Mouse (Mus musculus) cerebellum, adult 9-10 months (tissue): ENCODE results near the gene Fam117a.

Experiments
- DNase-seq: peaks from one replicate; pipeline ENCODE4 v3.0.0; 2022

Fam117a gene

DNA sequence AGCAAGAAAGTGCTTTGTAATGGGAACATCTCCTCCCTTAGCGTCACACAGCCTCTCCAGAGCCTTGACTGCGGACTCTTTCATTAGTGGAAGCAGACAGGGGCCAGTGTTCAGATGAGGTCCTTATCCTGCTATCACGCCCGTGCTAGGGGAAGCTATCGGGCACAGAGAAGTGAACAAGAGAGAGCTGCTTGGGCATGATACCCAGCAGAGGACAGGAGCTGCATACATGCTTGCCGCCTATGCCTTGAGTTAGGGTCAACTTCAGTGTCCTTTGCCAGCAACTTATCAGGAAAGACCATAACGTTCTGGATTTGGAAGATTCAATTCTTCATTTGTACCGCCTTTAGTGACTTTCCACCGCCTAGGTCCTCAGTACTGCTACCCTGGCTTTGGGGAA is 3.0 kb upstream of the Fam117a start:
- no peak for DNase-seq

DNA sequence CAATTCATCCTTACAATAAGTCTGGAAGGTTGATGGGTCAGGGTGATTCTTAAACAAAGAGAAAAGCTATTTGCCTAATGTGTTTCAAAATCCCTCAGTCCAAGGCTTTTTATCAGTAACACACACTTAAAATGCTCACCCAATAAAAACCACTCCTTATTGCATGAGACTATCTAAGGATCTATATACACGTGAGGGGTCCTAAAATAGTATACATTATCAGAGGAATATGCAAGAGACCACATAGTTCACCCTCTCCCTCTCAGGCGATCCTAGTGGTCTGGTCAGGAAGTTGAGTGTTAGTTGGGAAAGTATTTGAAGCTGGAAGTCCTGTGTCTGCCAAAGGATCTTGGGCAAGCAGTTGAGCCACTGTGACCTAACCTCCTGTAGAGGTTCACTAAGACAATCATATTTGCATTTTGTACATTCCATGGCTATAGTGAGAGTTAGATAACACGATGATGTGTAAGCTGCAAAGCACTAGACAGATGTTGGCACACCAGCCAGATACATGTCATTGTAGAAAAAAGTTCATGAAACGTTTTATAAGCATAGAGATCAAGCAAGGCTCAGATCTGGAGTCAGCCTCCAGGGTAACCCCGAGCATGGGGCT is 2.3 kb upstream of the Fam117a start:
- DNase-seq: no peak

DNA sequence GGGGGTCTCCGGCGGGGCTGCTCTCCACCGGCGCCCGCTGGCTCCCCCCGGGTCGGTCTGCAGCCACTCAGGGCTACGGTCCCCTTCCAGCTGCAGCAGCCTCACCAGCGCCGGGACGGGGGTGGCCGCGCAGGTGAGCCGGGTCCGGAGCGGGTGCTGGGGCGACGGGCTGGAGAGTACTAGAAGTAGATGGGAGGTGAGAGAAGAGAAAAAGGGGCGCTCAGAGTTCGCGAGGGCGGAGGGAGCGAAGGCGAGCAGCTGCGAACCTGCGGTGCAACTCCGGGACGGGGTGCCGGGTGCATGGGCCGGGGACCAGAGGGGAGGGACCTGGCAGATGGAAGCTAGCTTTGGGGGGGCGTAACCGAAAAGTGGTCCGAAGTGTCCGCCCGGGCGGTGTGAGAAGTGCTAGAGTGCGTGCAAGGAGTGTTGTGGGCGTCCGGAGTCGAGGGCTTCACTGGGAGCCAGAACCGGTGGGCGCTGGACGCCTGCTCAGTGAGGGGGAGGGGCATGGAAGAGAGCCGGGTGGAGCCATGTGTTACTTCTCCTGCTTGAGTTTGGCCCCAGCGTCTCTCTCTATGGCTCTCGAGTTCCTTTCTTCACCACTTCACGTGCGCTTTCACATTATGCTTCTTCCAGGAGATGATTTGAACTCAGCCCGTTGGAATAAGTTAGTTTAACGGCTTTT is 453 bp downstream of the Fam117a start:
- DNase-seq: no peak

DNA sequence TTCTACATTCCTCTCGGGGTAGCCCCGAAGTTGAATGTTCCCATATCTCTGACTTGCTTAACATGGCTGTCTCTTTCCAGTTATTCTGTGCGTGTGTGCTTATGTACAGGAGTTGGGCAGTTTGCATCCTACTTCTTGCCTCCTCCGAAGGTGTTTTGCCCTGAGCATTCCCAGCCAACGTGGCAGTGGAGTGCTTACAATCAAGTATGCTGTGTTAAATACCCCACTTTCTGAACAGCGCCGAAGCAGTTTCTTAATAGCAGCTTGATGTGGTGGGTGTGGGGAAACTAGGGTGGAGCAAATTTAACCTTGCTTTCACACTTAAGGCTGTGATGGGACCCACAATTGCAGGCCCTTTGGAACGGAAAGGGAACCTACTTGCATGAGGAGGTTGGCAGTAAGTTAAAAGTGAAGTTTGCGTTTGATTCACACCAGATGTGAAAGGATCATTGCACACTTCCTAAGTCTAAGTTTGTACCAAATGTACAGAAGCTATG is 1.1 kb downstream of the Fam117a start:
- no peak for DNase-seq

DNA sequence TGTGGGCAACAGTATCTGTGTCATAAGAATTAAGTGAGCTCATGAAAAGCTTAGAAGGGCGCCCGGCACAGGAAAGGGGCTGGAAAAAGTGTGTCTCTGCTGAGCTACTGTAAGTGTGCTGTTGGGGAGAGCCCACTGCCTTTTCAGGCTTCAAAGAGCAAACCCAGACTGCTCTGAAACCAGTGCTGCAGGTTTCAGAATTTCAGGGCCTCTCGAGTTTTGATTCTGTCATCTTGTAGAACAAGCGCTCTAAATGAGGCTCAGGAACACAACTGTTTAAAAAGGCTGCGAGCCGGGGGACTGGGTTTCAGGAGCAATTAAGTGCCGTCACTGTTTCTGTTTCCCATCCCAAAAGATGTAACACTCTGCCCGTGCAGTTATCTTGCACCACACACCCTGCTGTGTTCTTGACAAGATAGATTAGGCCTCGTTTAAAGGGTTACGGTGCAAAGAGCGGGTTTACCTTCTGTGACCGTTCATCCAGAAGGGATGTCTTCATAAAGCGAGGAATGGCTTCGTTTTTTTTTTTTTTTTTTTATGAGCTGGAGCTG is 2.7 kb downstream of the Fam117a start:
- DNase-seq: no peak

DNA sequence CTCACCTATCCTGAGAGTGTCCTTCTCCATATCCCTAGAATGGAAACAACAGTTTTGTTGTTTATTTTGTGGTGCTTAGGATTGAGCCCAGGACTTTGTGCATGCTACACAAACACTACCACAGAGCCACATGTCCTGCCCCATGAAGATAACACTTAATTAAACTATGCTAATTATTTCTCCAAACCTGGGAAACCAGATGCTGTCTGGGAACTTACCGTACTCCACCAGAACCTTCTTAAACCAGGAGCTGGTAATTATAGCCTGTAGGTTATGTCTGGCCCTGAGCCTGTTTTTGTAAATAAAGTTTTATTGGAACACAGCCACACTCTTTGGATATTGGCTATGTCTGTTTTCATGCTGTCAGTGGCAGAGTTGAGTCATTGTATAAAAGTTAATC is 3.4 kb downstream of the Fam117a start:
- no peak for DNase-seq

DNA sequence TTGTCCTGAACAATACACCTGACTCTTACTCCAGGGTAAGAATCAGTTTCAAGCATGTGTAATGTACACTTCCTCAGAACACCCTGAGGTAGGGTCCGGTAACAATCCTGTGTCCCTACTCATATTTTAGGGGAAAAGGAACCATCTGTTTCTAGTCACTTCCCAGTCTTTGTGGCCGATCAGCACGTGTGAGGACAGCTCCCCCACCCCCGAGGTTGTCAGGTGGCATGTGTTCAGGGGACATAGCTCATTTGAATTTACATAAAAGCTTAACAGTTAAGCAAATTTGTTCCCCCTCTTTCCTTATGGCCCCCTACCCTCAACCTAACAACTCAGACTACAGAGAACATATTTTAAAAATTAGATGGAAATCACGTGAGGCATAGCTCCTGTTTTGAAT is 3.8 kb downstream of the Fam117a start:
- DNase-seq: no peak

DNA sequence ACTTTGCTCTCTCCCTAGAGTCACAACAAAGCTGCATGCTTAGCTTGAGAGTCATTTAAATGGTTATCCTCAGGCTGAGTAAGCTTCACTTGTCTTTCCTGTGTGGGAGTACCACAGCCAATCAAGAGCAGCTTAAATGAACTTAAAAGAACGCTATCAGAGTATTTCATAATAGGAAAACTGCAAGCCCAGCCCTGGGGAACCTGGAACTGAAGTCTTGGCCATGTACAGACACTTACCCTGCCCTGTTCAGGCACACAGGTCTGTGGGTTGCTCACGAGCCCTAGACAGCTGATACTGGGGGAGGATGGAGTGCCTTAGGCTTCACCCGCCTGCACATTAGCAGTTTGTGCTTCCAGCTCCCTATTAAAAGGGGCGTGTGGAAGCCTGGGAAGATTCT is 6.4 kb downstream of the Fam117a start:
- no peak for DNase-seq

DNA sequence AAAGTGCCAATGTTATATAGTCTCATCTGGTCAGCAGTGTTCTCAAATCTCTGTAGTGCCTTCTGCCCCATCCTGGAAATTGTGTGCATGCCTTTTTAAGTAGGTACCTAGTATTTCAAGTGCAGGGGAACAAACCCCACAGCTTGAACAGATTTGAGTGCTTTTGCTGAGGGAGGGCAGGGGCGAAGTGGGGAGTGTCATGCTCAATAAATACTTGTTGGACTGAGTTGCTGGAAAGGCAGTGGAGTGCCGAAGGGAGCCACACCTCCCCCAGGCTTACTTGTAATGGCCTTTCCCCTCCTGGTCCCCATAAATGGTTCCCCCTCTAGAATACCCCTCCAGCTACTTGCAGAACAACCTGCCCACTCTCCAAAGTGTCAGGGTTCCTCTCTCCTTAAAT is 7.4 kb downstream of the Fam117a start:
- DNase-seq: no peak

DNA sequence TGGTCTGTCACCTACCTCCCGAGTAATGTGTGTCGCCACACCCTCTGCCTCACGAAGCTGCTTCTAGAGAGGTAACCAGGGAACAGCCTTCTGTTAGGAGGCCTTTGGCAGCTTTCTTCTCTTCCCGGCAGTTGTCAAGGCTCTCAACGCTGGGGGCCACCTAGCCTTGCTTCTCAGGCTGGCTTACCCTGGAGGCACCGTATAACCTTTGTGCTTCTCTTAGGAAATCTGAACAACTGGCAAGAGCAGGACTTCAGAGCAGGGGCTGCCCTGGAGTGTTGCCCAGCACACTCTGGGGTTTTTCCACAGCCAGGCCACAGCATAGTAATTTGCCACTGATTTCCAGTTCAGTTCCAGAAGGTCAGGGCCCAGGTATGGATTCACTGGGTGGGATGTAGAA is 13.5 kb downstream of the Fam117a start:
- no peak for DNase-seq

DNA sequence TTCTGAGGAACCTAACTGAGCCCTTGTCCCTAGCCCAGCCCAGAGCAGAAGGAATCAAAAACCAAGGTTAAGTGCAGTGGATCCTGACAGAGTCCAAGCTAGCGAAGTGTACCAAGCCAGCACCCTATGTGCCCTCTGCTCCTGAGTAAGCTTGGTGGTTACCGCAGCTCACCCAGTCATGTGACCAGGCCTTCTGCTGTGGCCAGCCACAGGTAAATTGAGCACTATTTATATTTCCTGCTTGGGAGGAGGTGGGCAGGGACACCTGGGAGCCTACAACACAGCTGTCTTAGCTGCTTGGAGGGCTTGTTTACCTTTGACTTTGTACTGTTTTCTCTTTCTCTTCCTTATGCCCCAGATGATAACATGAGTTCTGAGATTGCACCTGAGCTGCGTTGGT is 14.1 kb downstream of the Fam117a start:
- DNase-seq: no peak

DNA sequence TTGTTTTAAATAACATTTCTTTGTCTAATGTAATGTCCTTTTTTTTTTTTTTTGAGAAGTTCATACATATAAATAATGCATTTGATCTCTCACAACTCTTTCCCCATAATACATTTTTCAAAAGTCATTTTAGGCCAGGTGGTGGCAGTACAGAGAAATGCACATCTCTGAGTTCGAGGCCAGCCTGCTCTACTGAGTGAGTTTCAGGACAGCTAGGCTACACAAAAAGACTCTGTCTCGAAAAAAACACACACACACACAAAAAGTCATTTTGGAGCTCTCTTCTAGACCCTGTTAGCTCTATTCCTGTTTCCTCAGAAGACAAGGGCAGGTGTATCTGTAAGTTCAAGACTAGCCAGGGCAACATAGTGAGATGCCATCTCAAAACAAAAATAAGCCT is 15.9 kb downstream of the Fam117a start:
- DNase-seq: no peak

DNA sequence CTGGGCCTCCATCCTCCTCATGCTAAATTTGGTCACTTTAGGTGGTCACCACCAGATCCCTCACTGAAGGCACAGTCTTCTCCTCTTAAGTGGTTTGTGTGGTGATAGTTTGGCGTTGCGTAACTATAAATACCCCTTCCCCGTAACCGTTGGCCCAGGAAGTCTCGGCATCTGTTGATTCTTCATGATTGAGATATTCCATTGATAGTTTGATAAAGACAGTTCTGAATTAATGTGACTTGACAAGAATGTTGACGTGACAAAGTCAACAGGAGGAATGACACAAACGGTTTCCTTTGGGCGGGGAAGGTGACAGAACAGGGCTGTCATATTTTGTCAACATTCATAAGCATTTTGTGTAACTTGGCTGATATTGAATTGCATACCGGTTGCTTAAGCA is 16.4 kb downstream of the Fam117a start:
- DNase-seq: no peak

DNA sequence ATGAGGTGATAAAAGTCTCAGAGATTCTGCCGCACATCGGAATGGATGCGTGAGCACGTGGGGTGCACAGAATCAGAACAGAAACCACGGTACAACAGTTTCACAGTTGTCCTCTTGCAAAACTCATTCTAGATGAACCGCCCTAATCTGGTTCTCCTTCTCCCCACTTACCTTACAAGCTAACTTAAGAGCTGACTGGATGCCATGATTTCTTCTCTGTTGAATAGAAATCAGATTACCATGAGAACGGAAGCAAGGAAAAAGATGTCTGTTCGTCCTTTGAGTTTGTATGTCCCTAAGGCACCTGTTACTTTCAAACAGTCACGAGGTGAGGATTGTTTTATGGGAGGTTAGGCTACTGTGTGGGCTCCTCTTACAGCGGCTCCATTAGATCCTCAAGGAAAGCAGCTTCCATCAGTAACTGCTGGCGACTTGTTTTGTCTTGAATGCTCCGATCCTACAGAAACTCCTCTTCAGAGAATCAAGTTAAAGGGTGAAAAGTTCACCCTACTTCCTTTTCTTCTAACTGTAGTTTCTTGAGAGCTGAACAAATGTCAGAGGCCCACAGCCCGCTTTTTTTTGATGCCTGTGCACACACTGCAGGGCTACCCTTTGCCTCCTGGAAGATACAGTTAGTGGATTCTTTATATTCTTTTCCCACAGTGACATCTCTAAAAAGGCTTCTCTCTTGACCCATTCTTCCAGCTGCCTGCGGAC is 17.6 kb downstream of the Fam117a start:
- DNase-seq: no peak

DNA sequence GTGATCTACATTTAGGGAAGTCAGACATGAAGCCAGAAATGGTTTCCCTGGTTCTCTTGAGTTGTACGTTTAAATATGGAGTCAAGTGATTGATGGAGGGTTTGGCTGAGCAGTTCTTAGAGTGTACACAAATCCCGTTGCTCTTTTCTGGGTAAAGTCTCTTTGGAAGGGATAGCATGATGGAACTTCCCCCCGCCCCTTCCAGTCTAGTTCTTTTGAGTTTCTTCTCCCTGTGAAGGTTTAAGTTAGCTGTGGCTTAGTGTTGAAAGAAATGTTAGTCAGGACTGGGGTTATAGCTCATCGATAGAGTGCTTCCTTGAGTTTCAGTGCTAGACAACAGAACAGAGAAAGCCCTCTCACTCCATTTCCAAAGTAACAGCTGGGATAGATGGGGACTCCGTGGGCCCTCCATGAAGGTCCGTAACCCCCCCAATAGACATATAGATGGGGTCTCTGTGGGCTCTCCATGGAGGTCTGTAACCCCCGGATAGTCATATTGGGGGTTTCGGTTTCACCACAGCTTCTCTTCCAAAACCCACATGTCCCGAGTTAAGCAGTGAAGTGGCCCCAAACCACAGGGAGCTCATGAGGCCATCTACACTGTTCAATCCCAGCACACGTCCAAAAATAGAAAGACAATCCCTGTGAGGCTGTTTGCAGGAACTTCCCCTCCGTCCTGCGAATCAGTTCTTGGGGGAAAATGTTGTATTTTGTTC is 18.3 kb downstream of the Fam117a start:
- DNase-seq: no peak

DNA sequence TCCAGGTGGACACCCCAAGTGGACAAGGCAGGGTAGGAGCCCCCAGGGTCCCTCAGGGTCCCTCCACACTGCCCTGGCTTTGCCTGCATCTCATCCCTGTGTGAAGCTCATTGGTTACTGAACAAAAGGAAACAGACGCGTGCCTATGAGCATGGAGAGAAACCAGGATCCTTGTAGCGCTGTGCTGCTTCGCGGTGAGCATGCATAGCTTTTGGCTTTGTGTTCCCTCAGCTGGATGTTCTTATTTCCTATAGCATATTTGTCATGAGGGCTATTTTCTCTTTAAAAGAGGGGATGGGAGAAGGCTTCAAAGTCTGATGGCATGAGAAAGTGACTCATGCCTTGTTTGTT is 18.8 kb downstream of the Fam117a start:
- DNase-seq: no peak

DNA sequence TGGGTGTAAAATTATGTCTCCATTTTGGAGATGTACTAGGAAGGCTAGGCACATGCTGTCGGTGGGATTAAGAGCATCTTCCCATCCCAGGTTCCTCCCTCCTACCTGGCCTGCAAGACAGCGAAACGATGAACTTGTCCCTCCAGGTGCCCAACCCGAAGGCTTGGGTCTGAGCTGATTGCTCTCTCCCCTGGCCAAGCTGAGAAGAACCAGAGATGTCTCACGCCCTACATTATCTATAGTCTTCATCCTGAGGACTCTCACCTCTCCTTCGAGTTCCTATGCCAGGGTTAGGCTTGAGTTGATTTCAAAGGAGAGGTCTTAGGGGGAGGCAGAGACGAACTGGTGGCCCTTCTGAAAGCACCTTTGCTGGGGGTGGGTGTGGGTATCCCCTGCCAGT is 19.2 kb downstream of the Fam117a start:
- DNase-seq: no peak

DNA sequence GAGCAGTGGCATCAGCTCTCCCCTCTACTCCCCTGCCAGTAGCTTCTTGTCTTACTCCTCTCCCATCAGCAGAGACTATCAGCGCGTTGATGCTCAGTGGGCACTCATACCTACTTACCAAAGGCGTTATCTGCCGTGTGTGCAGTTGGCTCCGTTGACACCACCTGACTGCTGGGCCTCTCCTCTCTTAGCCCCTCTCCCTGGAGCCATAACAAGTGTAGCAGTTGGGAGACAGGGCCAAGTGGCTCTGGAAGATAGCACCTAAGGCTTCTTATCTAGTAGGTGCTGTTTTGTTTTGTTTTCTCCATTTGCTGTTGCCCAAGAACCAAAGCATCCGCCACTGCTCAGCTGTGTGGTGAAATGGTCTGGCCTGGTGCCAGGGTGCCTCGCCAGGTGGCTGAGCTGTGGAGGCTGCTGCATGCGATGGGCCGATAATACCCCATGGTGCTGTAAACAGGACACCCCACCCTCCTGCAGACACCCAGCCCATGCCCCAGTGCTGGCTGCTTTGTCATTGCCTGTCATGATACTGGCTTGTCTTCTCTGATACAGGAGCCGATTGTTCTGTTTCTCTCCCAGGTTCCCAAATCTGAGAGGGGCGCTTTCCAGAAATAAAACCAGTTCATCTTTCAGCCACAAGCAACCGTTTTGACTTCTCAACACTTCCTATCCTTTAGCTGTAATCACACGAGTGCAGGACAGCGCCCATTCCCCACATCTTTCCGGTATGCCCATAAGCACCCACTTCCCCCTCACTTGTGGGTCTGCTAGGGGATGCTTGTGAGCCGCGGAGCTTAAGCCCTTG is 19.9 kb downstream of the Fam117a start:
- no peak for DNase-seq

DNA sequence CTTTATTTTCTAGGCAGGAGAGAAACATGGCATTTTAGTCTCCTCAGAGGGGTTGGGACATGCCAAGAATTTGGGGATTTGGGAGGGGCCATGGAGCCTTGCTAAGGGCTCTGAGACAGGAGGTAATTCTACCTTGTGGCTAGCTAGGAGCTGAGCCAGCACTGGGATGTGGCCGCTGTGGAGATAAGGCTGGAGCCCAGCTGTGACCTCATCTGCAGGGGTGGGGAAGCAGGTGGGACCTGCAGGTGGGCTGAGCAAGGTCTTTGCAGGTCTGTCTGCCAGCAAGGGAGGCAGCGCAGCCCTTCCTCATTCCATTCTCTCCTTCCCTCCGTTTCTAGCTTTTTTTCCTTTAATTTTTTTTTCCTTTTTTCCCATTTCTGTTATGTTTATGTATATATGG is 21.4 kb downstream of the Fam117a start:
- no peak for DNase-seq

DNA sequence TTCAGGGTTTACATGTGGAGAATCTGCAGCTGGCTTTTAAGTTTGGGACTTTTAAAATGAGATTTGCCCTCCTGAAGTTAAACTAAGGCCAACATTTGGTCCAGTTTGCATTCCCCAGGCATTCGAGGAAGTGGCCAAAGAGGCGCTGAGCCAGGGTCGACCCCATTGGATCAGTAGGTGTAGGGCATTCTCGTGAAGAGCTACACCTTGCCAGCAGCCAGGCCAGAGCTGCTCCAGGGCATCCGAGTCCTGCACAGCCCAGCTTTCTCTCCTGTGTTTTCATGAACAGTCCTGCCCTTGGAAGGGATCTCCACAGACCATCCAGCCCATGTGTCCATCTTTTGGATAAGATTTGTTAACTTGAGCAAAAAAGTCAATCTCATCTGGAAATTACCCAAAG is 27.6 kb downstream of the Fam117a start:
- no peak for DNase-seq

DNA sequence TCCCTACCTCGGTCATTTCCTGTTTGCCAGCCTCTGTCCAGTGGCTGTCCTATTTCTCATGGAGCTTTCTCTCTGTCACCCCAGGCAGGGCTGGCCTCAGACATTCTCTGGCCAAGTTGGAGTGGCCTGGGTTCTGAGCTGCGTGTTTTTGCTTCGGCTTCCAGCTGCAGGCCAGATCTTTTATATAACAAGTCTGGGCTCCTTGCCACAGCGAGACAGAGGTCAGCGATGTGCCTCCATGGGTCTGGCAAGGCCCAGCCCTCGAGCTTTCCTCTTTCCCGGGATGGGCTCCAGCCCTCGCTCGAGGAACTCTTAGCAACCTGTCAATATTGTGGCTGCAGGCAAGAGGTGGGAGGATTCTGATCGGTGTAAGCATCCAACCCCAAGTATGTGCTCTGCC is 28.8 kb downstream of the Fam117a start:
- DNase-seq: peak; percentile 24

DNA sequence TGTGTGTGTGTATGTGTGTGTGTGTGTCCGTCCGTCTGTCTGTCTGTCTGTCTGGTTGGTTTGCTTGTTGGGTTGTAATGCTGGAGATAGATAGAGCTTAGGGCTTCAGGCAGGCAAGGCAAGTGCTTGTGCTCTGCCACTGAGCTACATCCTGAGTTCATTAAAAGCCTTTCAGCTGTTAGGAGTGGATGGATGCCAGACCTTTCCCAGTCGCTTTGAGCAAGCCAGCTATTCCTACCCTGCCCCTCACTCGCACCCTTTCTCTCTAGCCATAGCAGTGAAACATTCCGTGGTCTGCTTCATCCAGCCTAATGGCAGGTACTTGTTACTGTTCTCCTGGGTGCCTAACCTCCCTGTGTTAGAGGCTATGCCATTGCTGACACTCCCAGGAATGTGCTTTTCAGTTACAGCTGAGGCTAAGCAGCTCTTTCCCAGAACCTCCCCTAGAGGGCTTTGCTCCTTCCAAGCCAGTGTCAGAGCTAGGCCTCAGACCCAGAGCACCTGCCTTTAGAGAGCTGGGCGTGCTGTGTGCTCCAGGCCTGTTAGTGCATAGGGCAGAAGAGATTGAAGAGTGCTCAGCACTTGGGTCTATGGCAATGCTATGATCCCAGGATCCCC is 29.6 kb downstream of the Fam117a start:
- no peak for DNase-seq
